Mouse (Mus musculus): ENCODE data around the gene Baz2a. TPM values are rescaled to one million over a fixed set of nuclear protein-coding genes. Genes with fewer than 3 reads are reported as not detected.
A peak's percentile ranks its signal among the peaks of the same experiment; 100 is the strongest.

Baz2a gene
- total RNA-seq, 1 experiment from 2014 or later = 36.8 TPM

GRCm38 (mm10) chr10:128096693-128097586 is 5.6 kb downstream of the Baz2a start:
- ATAC-seq (replicated peaks; ENCODE audit: insufficient number of reproducible peaks, low FRiP score, low TSS enrichment, poor library complexity, severe bottlenecking) = peak; percentile 41

DNA sequence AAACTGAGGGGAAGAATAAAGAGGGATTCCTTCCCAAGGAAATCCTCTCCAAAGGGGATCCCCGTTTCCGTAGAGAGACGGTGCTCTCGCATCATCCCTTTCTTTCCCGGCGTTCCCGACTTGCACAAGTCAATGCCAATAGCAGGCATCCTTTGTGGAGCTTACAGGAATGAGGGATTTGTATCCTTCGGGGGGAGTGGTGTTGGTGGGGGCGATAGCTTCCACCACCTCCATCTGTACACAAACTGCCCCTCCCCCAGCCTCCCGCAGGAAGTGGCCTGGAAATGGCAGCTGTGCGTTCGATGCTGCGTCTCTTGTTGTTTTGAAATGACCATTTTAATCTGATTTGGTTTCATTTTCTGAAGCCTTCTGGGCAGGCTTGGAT is 6.2 kb downstream of the Baz2a start:
- ATAC-seq (replicated peaks; ENCODE audit: insufficient number of reproducible peaks, low FRiP score, low TSS enrichment, poor library complexity, severe bottlenecking) = peak; percentile 3; the same call in 1 of the 2 replicates

DNA sequence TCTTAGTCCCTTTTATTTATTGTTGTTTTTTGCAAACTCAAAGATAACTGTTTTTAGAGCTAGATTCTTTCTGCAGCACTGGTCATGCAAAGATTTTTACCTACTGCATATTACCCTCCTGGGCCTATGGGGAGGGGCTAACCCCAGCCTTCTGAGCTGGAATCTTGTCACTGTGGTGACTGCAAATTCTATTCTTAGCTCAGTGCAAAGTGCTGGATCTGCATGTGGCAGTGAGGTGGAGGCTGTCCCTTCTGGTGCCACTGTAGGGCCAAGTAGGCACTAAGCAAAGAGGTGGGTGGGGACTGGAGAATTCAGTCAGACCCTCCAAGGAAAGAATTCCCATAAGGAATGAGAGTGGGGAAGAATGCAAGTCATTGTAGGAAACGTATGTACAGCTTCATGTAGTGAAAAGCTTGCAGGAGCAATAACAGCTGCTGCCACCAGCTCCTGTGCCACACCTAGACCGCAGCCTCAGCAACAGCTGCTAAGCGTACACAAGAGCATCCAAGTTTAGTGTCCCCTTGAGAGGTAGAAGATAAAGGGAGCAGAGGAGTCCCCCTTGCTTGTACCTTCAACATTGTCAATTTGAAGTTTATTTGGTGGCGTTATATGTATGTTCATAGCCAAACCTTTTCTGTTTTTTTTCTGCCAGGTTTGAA is 18.9 kb downstream of the Baz2a start:
- ATAC-seq (replicated peaks; ENCODE audit: insufficient number of reproducible peaks, low FRiP score, low TSS enrichment, poor library complexity, severe bottlenecking) = no peak

GRCm38 (mm10) chr10:128111227-128111626 is 19.9 kb downstream of the Baz2a start:
- no peak for ATAC-seq (replicated peaks; ENCODE audit: insufficient number of reproducible peaks, low FRiP score, low TSS enrichment, poor library complexity, severe bottlenecking)

GRCm38 (mm10) chr10:128123833-128124232 is 32.5 kb downstream of the Baz2a start:
- no peak for ATAC-seq (replicated peaks; ENCODE audit: insufficient number of reproducible peaks, low FRiP score, low TSS enrichment, poor library complexity, severe bottlenecking)

DNA sequence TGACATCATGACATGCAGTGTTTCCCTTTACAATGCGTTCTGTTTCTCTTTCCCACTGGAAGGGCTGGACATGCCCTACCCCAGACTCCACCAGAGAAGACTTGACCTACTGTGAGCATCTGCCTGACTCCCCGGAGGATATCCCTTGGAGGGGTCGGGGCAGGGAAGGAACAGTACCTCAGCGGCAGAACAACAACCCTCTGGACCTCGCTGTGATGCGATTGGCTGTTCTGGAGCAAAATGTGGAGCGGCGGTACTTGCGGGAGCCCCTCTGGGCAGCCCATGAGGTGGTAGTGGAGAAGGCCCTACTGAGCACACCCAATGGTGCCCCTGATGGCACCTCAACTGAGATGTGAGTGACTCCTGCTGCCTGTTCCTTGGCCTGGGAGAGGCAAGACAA is 33.5 kb downstream of the Baz2a start:
- no peak for ATAC-seq (replicated peaks; ENCODE audit: insufficient number of reproducible peaks, low FRiP score, low TSS enrichment, poor library complexity, severe bottlenecking)

GRCm38 (mm10) chr10:128125951-128126350 is 34.6 kb downstream of the Baz2a start:
- no peak for ATAC-seq (replicated peaks; ENCODE audit: insufficient number of reproducible peaks, low FRiP score, low TSS enrichment, poor library complexity, severe bottlenecking)

DNA sequence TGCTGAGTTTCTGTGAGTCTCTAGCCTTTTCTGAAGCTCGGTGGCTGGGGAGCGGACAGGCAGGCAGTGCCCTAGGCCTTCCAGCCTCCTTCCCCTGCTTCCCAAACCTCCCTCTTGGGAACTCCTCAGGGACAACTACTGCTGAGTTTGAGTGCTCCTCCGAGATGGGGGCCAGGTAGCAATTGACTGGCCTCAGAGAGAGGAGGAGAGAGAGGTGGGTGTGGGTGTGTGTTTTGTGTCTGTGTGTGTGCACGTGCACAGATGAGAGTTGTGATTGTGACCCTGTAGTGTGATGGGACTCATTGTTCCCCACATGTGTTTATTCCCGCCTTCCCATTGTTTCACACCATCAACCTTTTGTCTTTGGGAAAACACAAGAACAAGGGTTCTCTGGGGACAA is 36.1 kb downstream of the Baz2a start:
- no peak for ATAC-seq (replicated peaks; ENCODE audit: insufficient number of reproducible peaks, low FRiP score, low TSS enrichment, poor library complexity, severe bottlenecking)

- no peak for ATAC-seq (replicated peaks; ENCODE audit: insufficient number of reproducible peaks, low FRiP score, low TSS enrichment, poor library complexity, severe bottlenecking)
These were observed 36.8 kb downstream of the Baz2a start for GRCm38 (mm10) chr10:128128143-128128542.

- ATAC-seq (replicated peaks; ENCODE audit: insufficient number of reproducible peaks, low FRiP score, low TSS enrichment, poor library complexity, severe bottlenecking) = peak; percentile 93
These were observed 39.9 kb downstream of the Baz2a start for GRCm38 (mm10) chr10:128131297-128131696.

DNA sequence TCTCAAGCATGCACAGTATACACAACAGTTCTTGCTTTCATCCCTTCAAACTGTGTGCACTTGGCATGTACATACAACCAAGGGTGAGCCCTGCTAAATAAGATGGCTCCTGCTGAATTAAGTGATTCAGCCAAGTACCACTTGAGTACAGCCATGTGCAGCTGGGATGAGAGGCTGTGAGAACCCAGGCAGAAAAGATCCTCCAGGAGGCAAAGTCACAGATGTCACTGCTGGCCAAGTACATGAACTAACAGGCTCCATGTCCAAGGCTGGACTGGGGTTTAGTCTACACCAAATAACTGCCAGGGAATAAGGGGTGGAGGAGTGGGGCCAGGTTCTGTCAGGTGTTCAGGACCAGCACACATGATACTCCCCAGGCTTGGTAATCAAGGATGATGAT is 40.4 kb downstream of the Baz2a start:
- ATAC-seq (replicated peaks; ENCODE audit: insufficient number of reproducible peaks, low FRiP score, low TSS enrichment, poor library complexity, severe bottlenecking) = no peak

DNA sequence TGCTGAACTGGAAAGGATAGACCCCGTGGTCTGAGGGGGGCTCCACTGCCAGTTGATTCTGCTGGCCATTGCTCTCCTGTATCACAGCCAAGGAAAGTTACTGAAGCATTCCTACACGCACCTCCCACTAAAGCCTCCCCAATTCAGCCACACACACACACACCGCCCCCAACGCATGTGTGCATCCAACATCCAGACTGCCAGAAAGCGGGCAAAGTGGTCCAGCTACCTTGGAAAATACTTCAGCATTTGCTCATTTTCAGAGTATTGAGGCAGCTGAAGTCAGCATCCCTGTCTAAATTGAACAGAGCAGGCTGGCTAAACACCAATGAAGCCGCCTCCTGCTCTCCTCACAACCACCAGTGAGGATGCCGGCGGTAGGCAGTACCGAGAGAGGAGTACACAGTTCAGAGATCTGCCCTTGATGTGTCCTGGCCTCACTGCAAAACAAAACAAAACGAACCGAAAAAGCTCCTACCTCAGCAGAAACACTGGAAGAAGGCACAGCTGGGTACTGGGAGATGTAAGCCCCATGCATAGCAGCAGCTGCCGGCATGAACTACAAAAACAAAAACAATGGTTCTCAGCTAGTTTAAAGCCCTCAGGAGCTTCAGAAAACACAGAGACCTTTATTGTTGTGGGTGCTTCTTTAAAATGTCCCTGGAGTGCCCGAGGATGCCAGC is 42.4 kb downstream of the Baz2a start:
- ATAC-seq (replicated peaks; ENCODE audit: insufficient number of reproducible peaks, low FRiP score, low TSS enrichment, poor library complexity, severe bottlenecking) = no peak

DNA sequence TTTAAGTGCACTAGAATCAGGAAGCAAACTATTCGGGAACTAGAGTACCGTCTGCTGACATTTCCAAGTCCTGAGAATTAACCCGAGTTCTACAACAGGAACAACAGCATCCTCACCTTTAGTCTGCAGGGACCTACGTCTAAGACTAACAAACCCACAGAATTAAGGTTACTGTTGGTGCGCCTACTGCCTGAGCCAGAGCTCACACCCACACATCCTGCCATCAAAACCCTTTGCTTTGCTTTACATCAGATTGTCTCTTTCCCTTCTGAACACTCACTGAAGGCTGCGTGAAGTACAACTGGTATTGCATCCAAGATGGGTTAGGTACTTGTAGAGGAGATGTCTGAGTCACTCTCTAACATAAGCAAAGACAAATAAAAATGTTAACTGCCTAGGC is 44.0 kb downstream of the Baz2a start:
- ATAC-seq (replicated peaks; ENCODE audit: insufficient number of reproducible peaks, low FRiP score, low TSS enrichment, poor library complexity, severe bottlenecking) = no peak

DNA sequence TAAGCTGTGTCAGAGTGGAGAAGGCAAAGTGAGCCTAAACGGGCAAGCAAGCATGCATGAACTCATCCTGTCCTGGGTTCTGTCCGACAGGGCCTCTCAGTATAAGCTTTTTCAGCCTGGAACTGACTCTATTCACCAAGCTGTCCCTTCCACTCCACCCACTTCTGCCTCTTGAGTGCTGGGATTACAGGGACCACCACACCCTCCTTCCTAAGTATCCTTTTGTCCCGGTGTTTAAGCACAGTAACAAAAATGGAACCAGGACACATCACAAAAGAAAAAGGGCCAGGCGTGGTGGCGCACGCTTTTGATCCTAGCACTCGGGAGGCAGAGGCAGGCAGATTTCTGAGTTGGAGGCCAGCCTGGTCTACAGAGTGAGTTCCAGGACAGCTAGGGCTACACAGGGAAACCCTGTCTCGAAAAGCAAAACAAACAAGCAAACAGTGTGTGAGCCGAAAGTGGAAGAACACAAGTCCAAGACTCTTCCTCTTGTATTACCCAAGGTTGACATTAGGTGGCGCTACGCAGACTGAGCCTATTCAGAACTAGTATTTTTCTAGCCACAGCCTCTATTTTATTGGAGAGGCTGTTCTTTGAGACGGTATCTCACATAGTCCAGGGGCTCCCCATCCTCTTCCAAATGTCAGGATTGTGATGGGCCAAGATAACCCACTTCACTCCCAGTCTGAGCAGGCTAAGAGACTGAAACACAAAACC is 49.0 kb downstream of the Baz2a start:
- peak; percentile 85 for ATAC-seq (replicated peaks; ENCODE audit: insufficient number of reproducible peaks, low FRiP score, low TSS enrichment, poor library complexity, severe bottlenecking)

GRCm38 (mm10) chr10:128142165-128142564 is 50.8 kb downstream of the Baz2a start:
- ATAC-seq (replicated peaks; ENCODE audit: insufficient number of reproducible peaks, low FRiP score, low TSS enrichment, poor library complexity, severe bottlenecking) = no peak

GRCm38 (mm10) chr10:128143659-128144058 is 52.3 kb downstream of the Baz2a start:
- no peak for ATAC-seq (replicated peaks; ENCODE audit: insufficient number of reproducible peaks, low FRiP score, low TSS enrichment, poor library complexity, severe bottlenecking)

GRCm38 (mm10) chr10:128144961-128145360 is 53.6 kb downstream of the Baz2a start:
- no peak for ATAC-seq (replicated peaks; ENCODE audit: insufficient number of reproducible peaks, low FRiP score, low TSS enrichment, poor library complexity, severe bottlenecking)

DNA sequence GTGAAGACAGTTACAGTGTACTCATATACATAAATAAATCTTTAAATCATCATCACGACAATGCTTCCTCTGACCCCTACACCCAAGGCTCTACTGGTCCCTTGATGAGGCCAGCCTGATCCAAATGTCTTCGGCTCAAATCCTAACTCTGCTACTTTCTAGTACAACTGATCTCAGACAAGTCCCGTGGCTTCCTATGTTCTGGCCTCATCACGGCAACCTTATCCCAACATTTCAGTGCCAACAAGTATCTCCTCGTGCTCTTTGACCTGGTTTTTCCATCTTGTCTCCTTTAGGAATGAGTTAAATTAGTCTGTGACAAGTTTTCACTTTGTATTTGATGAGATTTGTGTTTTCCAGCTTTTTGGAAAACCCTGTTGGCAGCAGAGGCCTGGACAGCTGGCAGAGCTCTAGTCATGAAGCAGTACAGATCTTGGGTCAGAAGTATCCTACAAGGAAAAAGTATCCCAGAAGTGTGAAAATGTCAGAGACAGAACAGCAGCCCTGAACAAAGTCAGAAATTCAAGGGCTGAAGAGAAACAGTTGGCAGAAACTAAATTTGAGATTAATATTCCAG is 57.5 kb downstream of the Baz2a start:
- no peak for ATAC-seq (replicated peaks; ENCODE audit: insufficient number of reproducible peaks, low FRiP score, low TSS enrichment, poor library complexity, severe bottlenecking)

DNA sequence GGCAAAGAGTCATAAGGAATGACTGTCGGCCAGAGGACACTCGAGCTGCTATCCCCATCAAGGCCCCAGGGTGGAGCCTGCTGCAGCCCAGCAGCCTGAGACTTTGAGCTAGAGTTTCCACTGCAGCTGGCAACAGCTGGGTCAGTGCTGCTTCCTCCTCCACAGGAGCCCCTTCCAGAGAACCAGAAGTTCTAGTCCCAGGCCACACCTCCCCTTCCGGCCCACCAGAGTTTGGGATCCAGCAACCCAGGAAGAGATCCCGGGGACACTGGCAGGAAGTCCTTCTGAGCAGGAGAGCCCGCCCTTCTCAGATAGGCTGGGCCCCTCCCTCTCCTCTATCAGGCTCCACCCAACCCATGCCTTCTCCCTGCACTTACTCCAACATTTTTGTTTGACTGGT is 58.2 kb downstream of the Baz2a start:
- peak; percentile 68 for ATAC-seq (replicated peaks; ENCODE audit: insufficient number of reproducible peaks, low FRiP score, low TSS enrichment, poor library complexity, severe bottlenecking)
